Mouse (Mus musculus): ENCODE results near the gene Abcd3. TPM values are rescaled to one million over a fixed set of nuclear protein-coding genes. Genes with fewer than 3 reads are reported as not detected.

The Abcd3 gene
- polyA plus RNA-seq (2017; shearing (Covaris generic)), result 1 to 10 TPM; 8.6 to 9.3 TPM

- ATAC-seq, result peak; percentile 79
Observed at GRCm38 (mm10) chr3:121814877-121815548, at the start of gene Abcd3. Gene Abcd3 (minus strand): TSS chr3:121815302.

DNA sequence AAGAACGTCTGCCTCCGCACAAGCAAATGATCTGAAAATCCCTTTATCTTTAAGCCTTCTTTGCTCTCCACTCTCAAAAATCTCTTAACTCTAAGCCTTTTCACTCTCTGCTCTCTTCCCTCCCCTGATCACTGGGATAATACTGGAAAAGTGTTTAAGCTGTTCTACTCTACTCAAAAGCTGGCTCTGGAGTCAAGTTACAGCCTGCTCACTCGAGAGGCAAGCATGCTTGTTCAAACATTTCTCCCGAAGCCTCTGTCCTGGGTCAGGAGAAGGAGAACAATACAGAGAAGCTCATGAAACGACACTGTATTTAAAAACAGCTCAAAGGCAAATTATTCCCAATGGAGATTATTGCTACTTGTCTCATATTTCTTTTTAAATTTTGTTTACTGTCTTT lies 44.0 kb upstream of the Abcd3 start:
- ATAC-seq, result no peak

DNA sequence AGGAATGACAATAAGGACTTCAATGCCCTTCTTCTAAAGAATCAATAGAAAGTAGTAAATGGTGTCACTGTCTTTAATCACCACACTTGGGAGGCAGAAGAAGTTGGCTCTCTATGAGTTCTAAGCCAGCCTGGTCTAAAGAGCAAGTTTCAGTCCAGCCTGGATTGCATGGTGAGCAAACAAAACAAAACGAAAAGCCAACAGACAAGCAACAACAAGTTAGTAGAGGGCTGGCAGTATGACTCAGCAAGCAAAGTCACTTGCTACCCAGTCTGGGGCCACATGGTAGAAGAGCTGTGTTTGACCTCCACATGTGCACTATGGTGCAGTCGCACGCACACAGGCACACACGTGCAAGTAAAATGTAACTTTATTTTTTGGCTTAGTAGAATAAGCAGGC lies 41.0 kb upstream of the Abcd3 start:
- no peak for ATAC-seq

GRCm38 (mm10) chr3:121853781-121854520 lies 38.8 kb upstream of the Abcd3 start:
- ATAC-seq, result no peak

DNA sequence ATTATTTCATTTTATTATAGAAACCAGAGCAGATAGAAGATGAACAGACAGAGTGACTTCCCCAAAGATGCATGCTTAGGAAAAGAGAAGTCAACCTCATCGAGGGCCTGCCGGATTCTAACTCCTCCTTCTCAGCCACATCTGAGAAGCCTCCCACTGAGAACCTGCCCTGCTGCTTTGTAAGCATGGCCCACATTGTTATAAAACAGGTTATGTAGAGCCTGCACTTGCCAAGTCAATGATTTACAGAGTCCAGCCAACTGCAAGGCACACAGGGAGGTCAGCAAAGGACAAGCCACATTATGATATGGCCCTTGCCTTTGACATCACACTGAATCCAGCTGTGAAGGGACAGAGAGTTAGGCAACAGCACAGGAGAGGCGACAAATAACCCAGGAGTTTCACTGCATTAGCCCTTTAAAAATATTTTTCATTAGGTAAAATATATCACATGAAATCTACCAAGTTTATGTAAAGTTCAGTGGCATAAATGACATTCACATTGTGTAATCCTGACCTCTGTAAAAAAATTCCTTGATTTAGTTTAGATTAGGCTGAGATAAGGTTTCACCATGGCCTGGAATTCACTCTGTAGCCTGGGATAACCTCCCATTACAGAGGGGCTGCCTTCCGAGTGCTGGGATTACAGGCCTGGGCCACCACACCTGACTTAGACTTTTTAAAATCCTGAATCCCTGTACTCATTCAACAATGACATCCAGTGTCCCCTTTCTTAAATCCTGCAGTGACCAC lies 37.1 kb upstream of the Abcd3 start:
- no peak for ATAC-seq

GRCm38 (mm10) chr3:121851006-121851405 lies 35.9 kb upstream of the Abcd3 start:
- ATAC-seq, result no peak

DNA sequence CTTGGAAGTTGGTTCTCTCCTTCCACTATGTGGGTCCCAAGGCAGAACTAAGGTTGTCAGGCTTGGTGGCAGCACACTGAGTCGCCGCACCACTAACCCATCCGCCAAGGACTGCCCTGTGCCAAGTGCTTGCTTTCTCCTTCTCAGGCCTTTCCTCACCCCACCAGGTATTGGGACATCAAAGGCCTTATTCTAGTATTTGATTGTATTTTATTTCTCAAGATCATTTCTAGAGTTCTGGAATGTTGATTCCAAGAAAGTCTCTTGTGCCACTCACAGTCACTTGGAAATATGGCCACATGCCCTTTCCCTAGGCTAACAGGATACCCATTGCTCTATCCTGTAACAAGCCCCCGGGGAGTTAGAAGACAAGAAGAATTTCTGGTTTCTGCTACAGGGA lies 35.3 kb upstream of the Abcd3 start:
- no peak for ATAC-seq

DNA sequence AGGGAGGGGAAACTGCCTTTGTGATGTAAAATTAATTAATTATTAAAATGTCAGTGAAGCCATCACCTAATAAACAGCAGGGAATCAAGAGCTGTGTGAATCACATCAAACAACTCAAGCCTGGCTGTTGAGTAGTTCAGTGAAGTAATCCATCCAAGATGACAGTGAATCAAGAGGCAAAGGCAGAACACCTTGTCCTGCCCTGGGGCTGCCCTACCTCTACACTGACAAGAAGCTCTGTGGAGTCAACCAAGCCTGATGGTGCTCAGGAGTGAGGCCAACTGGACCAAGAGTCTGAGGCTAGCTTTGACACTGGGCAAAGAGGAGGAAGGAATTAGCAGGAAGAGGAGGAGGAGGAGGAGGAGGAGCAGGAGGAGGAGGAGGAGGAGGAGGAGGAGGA lies 32.2 kb upstream of the Abcd3 start:
- no peak for ATAC-seq

GRCm38 (mm10) chr3:121844658-121845057 lies 29.6 kb upstream of the Abcd3 start:
- no peak for ATAC-seq

DNA sequence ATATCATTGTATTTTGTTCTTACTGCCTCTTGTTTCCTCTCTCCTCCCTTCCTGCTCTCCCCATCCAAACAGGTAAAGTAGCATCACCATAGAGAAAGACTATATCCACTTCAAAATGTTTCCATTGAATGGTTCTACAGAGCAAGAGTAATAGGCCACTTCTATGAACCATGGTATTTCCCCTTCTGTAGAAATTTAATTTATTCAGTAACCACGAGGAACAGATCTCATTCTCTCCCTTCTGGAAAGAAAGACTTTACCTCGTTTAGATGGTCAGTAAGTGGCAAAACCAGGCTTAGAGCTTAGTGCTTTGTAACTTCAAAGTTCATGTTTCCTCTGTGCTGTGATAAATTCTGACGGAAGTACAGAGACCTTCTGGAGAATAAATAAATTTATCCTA lies 28.9 kb upstream of the Abcd3 start:
- no peak for ATAC-seq

DNA sequence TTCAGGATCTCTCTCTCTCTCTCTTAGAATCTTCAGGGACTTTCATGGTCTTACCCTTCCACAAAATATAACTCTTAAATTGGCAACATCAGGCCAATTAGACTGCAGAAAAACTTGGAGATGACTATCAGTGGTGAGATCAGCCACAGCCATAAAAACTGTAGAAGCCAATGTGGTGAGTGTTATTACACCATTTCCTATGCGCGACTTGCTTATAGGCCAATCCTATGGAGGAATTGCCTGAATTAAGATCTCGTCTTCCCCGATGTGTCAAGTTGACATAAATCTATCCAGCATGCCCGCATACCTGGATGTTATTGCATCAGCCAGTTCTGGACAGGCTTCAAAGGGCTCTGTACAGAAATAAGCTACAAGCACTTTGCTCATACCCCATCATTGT lies 28.2 kb upstream of the Abcd3 start:
- ATAC-seq, result no peak

DNA sequence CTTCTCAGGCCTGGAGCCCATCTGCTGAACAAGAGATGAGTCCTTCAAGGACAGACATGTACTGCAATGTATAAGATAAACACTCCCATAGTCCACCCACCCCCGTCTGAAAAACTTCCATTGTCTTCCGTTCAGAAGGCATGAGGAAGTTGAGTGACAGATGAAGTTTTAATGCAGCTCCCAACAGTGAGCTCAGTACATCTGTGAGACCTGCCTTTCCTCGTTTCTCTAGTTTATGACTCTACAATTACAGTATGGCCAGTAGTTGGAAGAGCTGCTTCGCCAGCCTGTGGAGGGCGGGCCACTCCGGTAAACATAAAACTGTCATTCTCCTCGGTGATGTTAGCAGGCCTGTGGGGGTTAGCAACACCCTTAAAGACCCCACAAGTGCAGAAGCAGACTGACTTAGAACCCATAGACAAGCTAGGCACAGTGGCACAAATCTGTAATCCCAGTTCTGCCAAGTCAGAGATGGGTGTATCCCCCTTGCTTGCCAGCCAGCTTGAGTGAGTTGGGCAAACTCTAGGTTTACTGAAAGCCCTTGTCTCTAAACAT lies 27.3 kb upstream of the Abcd3 start:
- no peak for ATAC-seq

- ATAC-seq, result no peak
Observed at GRCm38 (mm10) chr3:121841412-121842014, 26.4 kb upstream of the Abcd3 start.

GRCm38 (mm10) chr3:121840351-121840750 lies 25.2 kb upstream of the Abcd3 start:
- no peak for ATAC-seq

DNA sequence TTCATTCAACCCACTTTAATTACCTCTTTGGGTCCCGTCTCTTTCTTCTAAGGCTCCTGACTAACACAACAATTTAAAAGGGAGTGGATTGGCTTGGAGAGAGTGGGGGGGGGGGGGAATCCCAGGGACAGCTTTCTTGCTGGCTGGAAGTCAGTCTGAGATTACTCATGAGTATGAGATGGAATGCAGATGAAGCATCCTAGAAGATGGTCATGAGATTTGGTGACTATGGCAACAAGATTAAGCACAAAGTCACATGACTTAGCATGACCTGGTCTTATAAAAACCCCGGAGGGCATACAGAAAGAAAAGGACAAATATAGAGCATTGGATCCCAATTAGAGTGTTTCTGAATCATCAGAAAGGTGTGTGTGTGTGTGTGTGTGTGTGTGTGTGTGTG lies 19.6 kb upstream of the Abcd3 start:
- no peak for ATAC-seq

DNA sequence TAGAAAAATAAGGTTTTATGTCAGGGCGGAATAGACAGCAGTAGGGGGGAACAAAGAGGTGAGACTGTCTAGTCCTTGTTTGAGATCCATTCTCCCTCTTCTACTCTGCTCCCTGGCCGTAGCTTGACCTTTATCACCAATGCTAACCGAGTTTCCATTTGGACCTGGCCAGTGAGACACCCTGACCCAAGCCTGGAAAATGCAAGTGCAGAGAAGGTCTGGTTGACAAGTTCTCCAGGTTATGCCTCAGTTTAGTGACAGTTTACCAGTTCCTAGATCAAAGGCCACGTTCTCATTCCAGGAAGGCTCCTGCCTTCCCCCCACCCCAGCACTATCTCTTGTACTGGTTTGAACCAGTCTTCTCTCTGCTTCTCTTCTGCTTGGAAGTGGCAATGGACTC lies 19.1 kb upstream of the Abcd3 start:
- ATAC-seq, result no peak

DNA sequence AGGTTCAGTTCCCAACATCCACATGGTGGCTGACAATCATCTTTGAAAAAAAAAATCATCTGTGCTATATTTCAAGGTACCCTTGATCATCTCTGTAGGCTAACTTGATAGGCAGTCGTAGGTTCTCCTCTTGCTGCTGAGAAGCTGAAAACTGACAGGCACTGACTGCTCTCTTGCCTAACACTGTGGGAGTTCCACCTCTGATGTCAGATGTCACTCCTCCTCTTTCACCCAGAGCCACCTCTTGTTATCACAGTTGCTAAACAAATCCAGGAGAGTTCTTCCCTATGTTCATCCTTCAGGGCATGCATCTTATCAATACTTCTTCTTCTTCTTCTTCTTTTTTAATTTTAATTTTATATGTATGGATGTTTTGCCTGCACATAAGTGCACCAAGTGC lies 10.0 kb upstream of the Abcd3 start:
- no peak for ATAC-seq

- no peak for ATAC-seq
Observed at GRCm38 (mm10) chr3:121824319-121824718, 9.2 kb upstream of the Abcd3 start.

DNA sequence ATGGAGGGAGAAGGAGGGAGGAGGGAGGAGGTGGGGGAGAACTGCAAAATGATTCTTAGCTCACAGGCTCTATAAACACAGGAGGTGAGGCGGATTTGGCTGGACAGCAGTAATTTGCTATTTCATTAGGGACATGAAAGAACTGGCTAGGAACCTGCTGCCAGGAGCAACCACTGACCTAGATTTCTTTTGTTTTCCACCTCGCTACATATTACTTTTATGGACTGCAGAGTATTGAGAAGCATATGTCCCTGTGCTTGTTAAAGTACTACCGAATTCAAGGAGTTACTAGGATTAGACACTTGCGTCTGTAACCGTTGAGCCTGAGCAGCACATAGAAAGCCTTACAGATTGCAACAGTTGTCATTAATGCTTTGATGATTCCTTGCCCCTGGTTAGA lies 7.5 kb upstream of the Abcd3 start:
- no peak for ATAC-seq

- no peak for ATAC-seq
Observed at GRCm38 (mm10) chr3:121821559-121822143, 6.5 kb upstream of the Abcd3 start.

GRCm38 (mm10) chr3:121819693-121820200 lies 4.6 kb upstream of the Abcd3 start:
- ATAC-seq, result no peak

DNA sequence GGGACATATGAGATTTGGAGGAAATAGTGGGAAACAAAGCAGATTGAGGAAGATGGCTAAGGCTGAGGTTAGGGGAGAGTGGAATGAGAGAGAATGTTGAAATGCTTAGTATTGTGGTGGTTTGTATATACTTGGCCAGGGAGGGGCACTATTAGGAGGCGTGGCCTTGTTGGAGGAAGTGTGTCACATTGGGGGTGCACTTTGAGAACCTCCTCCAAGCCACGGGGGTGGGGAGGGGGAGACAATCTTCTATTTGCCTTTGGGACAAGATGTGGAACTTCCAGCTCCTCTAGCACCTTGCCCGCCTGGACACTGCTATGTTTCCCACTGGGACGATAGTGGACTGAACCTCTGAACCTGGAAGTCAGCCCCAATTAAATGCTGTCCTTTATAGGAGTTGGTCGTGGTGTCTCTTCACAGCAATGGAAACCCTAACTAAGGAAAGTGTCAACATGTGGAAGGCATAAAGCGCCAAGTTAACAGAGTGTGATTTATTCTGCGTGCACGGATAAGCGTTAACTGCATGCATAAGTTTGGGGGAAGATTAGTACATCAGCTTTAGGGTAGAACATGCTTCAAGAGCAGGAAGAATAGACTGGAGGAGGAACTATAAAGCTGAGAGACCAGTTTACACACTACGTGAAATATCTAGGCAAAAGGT lies 3.8 kb upstream of the Abcd3 start:
- ATAC-seq, result no peak

Data from activated CD4-positive, CD25-positive, alpha-beta regulatory T cell, adult 4 months (primary cell).